Mouse (Mus musculus): Measurements from ENCODE around the gene Dnah2. TPM values are rescaled to one million over a fixed set of nuclear protein-coding genes. Genes with fewer than 3 reads are reported as not detected.

The Dnah2 gene
- polyA plus RNA-seq, 1 experiment from 2014 or later = 1.4 TPM

DNA sequence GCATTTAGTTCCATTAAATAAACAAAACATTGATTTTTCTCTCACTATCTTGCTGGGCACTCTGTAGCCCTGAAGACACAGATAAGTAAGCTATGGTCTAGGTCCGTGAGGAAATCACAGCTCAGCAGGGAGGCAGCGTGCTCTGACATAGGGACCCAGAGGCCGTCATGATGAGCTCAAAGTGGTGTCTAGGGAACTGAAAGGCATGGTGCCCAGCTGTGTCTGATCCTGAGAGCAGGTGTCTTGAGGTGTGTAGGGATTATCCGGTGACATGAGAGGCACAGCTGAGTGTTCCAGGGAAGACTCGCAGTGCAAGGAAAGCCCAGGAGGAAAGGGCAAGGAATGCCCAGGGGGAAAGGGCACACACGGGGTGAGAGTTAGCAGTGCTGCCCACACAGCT is 115.7 kb downstream of the Dnah2 start:
- H3K27ac ChIP-seq = no peak overlapping the region
- H3K4me2 ChIP-seq (replicated peaks) = no peak overlapping the region
- H3K36me3 ChIP-seq = no peaks in the 10 kb centered on the region
- no peak overlapping the region for H3K4me3 ChIP-seq
- no peak for ATAC-seq (ENCODE audit: low FRiP score)
- 70% methylated on average over 6 of the region's 6 CpGs for WGBS
- H3K4me1 ChIP-seq = peaks cover 3% of the 10 kb centered on the region; the same call in 1 of the 2 replicates
- H3K27me3 ChIP-seq = no peaks in the 10 kb centered on the region
- no peaks in the 10 kb centered on the region for H3K9me3 ChIP-seq (replicated peaks)
- H3K9ac ChIP-seq = peak overlapping the region; percentile 14; the same call in 1 of the 2 replicates

DNA sequence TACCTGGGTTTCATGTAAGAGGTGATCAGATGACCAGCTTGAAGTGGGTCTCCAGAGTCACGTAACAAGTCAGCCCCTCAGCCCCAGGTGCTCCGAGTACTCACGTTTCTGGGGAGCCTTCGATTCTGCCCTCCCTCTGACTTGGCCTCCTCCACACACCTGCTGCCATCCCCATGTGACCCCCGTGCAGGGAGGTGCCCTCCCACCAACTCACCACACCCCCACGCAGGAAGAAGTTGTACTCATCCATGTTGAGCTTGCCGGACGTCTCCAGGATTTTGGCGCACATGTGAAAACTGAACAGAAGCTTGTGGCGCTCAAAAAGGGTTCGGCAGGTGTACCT is 116.3 kb downstream of the Dnah2 start:
- no peaks in the 10 kb centered on the region for H3K36me3 ChIP-seq
- ATAC-seq (ENCODE audit: low FRiP score) = 0 out of 2 replicates have a peak, but pooled peaks have one; percentile 16
- no peak overlapping the region for H3K4me2 ChIP-seq (replicated peaks)
- H3K27ac ChIP-seq = no peak overlapping the region
- no peaks in the 10 kb centered on the region for H3K27me3 ChIP-seq
- H3K9me3 ChIP-seq (replicated peaks) = no peaks in the 10 kb centered on the region
- peaks cover 3% of the 10 kb centered on the region; the same call in 1 of the 2 replicates for H3K4me1 ChIP-seq
- no peak overlapping the region for H3K9ac ChIP-seq
- 70% methylated on average over 11 of the region's 11 CpGs for WGBS
- no peak overlapping the region for H3K4me3 ChIP-seq

DNA sequence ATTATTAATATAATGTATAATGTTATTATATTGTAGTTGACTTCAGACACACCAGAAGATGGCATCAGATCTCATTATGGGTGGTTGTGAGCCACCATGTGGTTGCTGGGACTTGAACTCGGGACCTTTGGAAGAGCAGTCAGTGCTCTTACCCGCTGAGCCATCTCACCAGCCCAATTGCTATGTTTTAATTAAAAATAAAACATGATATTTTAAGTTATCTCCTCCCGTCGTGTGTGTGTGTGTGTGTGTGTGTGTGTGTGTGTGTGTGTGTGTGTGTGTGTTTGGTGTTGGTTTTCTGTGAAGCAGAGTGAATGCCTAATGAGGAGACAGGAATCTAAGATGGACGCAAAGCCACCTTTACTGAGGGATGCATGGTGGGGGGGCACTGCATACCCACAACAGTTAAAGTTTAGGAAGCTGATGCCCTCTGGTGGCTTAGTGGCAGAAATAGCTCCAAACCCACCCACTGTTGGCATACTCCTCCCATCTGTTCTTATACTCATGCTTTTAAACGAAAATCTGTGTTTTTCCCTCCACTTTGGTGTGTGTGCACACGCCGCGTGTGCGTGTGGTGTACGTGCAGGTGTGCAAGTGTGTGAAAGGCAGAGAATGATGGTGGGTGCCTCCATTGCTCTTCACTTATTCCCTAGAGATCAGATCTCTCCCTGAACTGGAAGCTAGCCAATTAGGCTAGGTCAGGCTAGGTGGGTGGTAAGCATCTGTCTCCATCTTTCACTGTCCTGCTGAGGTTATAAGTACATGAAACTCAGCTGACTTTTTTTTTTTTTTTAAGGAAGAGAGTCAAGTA is 116.9 kb downstream of the Dnah2 start:
- ATAC-seq (ENCODE audit: low FRiP score) = peak; percentile 67
- Histone ChIP-seq H3K4me2 (replicated peaks) (no peak overlapping the region; the same call in 1 of the 2 replicates), H3K4me3 (no peak overlapping the region), H3K4me1 (peaks cover 3% of the 10 kb centered on the region; the same call in 1 of the 2 replicates), H3K36me3 (no peaks in the 10 kb centered on the region), H3K27me3 (no peaks in the 10 kb centered on the region), H3K27ac (no peak overlapping the region), H3K9ac (no peak overlapping the region), H3K9me3 (replicated peaks) (no peaks in the 10 kb centered on the region)
- WGBS = 29% methylated on average over 11 of the region's 11 CpGs

DNA sequence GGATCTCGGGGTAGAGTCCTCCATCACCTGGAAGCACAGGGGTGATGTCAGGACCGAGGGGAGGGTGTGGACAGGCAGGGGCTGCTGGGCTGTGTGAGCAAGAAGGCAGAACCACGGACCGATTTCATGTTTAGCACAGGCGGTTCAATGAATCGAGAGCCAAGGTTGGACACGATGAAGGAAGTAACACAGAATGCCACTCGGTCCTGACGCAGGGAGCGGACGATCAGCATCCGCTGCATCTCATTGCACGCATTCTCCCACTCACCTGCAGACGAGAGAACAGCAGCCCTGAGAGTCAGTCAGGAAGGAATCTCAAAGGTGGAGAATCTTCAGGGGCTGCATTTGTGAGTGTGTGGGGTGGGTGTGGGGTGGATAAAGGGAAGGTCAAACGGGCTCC is 118.3 kb downstream of the Dnah2 start:
- H3K4me2 ChIP-seq (replicated peaks) = no peak overlapping the region
- peaks cover 3% of the 10 kb centered on the region; the same call in 1 of the 2 replicates for H3K4me1 ChIP-seq
- H3K27ac ChIP-seq = no peak overlapping the region
- no peaks in the 10 kb centered on the region for H3K27me3 ChIP-seq
- H3K4me3 ChIP-seq = no peak overlapping the region
- H3K9me3 ChIP-seq (replicated peaks) = no peaks in the 10 kb centered on the region
- no peak overlapping the region for H3K9ac ChIP-seq
- no peak for ATAC-seq (ENCODE audit: low FRiP score)
- WGBS = 87% methylated on average over 15 of the region's 15 CpGs
- H3K36me3 ChIP-seq = no peaks in the 10 kb centered on the region

DNA sequence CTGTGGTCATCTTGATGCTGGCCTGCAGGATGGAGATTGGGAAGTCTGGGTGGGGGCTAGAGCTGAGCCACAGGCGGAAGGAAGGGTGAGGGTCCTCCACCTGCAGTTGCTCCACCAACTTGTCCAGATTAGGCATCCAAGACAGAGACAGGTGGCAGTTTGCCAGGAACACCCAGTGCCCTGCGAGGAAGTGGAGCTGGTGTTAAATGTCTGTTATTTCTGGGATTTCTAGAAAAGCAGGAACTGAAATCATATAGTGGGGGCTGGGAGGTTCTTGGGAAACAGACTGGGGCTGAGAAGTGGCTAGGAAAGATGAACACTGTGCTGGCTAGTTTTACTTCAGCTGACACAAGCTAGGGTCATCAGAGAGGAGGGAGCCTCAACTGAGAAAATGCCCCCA is 119.6 kb downstream of the Dnah2 start:
- Histone ChIP-seq H3K4me2 (replicated peaks) (no peak overlapping the region), H3K27me3 (no peaks in the 10 kb centered on the region), H3K36me3 (no peaks in the 10 kb centered on the region), H3K9me3 (replicated peaks) (no peaks in the 10 kb centered on the region), H3K4me1 (peaks cover 3% of the 10 kb centered on the region; the same call in 1 of the 2 replicates), H3K9ac (no peak overlapping the region), H3K4me3 (no peak overlapping the region), H3K27ac (no peak overlapping the region)
- WGBS = 57% methylated on average over 2 of the region's 2 CpGs
- ATAC-seq (ENCODE audit: low FRiP score) = no peak

DNA sequence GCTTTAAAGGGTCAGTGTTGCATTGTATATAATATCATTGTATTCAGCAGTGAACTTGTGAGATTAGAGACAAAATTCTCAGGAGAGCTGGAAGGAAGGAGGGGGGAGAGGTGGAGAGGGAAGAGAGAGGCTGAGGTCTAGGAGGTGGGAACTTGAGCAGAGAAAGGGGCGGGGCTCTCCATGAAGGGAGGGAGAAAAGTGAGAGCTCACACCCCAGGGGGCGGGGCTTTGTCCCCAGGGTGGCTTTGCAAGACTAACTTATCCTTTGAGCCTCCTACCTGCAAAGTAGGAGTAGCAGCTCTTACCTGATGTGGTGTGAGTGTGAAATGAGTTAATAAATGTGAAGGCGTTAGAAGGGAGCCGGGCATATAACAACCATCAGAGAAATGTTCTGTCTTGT is 120.2 kb downstream of the Dnah2 start:
- ATAC-seq (ENCODE audit: low FRiP score) = no peak
- no peaks in the 10 kb centered on the region for H3K27me3 ChIP-seq
- no peaks in the 10 kb centered on the region for H3K9me3 ChIP-seq (replicated peaks)
- H3K36me3 ChIP-seq = no peaks in the 10 kb centered on the region
- no peak overlapping the region for H3K4me2 ChIP-seq (replicated peaks)
- 35% methylated on average over 4 of the region's 4 CpGs for WGBS
- H3K27ac ChIP-seq = no peak overlapping the region
- no peak overlapping the region for H3K4me3 ChIP-seq
- H3K4me1 ChIP-seq = peaks cover 3% of the 10 kb centered on the region; the same call in 1 of the 2 replicates
- H3K9ac ChIP-seq = no peak overlapping the region

DNA sequence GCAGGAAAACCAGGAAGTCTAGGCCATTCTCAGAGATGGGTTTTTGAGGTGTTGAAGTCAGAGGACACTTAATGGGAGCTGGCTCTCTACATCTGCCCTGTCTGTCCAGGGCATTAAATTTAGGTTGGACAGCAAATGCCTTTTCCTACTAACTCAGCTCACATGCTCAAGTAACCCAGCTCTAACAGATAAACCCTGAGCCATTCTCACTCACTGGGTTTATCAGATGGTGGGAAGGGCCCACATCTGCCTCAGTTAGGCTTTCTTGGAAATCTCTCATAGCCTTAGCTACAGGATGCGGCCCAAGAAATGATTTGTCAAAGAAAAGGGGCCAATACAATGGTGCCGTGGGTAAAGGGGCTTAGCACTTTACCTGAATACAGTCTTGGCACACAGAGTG is 122.7 kb downstream of the Dnah2 start:
- H3K4me3 ChIP-seq = no peak overlapping the region
- H3K27me3 ChIP-seq = peaks cover 22% of the 10 kb centered on the region
- H3K4me2 ChIP-seq (replicated peaks) = no peak overlapping the region
- ATAC-seq (ENCODE audit: low FRiP score) = no peak
- peaks cover 4% of the 10 kb centered on the region for H3K4me1 ChIP-seq
- 76% methylated on average over 2 of the region's 2 CpGs for WGBS
- H3K27ac ChIP-seq = no peak overlapping the region
- H3K36me3 ChIP-seq = no peaks in the 10 kb centered on the region
- H3K9me3 ChIP-seq (replicated peaks) = no peaks in the 10 kb centered on the region
- H3K9ac ChIP-seq = no peak overlapping the region

DNA sequence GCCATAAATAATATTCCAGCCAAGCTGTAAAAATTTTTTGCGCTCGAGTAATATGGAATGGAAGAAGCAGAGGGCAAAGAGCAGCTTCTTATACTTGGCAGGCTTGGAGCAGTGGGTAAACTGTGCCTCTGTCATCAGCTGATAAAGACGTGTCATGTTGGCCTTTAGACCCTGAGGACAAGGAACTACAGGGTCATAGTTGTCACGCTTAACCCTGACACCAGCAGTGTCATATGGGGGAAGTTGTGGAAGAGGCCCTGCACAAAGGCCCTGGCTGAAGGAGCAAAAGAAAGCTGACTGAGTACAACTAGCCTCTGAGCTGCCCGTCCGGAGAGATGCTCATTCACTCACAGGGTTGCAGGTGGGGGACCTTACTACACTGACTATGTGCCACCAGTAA is 125.0 kb downstream of the Dnah2 start:
- H3K4me2 ChIP-seq (replicated peaks) = no peak overlapping the region
- ATAC-seq (ENCODE audit: low FRiP score) = no peak
- no peaks in the 10 kb centered on the region for H3K36me3 ChIP-seq
- whole genome bisulfite sequencing = 70% methylated on average over 6 of the region's 6 CpGs
- peaks cover 33% of the 10 kb centered on the region for H3K27me3 ChIP-seq
- H3K9ac ChIP-seq = no peak overlapping the region
- H3K4me3 ChIP-seq = no peak overlapping the region
- H3K4me1 ChIP-seq = peaks cover 28% of the 10 kb centered on the region
- no peak overlapping the region for H3K27ac ChIP-seq
- no peaks in the 10 kb centered on the region for H3K9me3 ChIP-seq (replicated peaks)

DNA sequence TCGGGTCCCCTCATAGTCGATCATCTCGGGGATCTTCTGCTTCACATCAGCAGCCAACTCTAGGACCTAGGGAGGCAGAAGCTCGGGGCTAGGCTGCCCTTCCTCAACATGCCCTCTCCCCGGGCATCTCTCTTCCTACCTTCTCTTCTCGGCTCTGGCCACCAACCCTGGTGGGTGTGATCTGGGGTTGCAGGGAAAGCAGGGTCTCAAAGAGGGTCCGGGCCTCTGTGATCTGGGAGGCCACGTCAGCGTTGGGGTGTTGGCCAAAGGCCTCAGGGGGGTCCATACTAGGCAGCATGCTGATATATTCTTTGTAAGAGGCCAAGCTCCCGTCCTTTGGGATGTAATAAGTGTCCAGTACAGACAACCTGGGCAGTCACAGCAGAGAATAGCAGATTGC is 126.1 kb downstream of the Dnah2 start:
- no peaks in the 10 kb centered on the region for H3K9me3 ChIP-seq (replicated peaks)
- H3K27me3 ChIP-seq = peaks cover 33% of the 10 kb centered on the region
- no peak for ATAC-seq (ENCODE audit: low FRiP score)
- no peaks in the 10 kb centered on the region for H3K36me3 ChIP-seq
- no peak overlapping the region for H3K9ac ChIP-seq
- 90% methylated on average over 10 of the region's 10 CpGs for whole genome bisulfite sequencing
- H3K4me1 ChIP-seq = peaks cover 35% of the 10 kb centered on the region
- H3K4me2 ChIP-seq (replicated peaks) = no peak overlapping the region
- H3K27ac ChIP-seq = no peak overlapping the region
- no peak overlapping the region for H3K4me3 ChIP-seq

DNA sequence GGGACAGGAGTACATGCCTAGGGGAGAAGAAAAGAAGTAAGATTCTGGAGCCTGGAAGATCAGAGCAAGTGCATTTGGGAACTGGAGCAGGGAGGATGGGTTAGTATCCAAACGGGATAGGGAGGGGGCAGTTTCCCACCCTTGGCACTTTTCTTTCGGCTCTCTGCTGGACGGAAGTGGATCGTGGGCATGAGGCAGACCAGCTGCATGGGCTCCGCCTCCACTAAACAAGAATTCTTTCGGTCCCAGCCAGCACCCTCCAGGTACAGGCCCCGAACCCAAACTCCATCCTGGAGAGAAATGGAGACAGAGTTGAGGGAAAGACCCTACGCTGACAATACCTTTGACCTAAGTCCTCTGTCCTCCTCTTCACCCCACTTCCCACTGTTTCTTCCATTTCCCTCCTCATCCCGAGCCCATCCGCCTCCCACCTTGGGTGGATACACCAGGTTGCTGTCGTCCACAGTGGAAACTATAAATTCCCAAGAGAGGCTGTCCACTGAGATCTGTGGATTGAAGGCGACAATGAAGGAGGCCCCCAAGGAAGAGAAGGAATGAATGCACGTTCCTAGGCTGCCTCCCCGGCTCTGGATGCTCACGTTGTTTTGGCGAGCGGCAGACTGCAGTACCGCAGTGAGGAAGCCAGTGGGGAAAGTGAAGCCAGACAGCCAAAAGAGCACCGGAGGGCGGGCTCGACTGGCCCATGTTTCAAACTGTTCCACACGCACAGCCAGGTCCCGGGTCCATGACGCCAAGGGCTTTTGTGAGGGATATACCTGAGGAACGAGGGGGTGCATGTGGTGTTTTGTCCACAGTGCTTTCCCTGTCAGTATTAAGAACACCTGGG is 127.6 kb downstream of the Dnah2 start:
- Histone ChIP-seq H3K4me2 (replicated peaks) (peak overlapping the region; percentile 99; the same call in 1 of the 2 replicates), H3K4me3 (no peak overlapping the region; the same call in 1 of the 2 replicates), H3K27me3 (peaks cover 33% of the 10 kb centered on the region), H3K36me3 (no peaks in the 10 kb centered on the region), H3K9me3 (replicated peaks) (no peaks in the 10 kb centered on the region), H3K9ac (peak overlapping the region; percentile 23; the same call in 1 of the 2 replicates), H3K4me1 (peaks cover 49% of the 10 kb centered on the region), H3K27ac (no peak overlapping the region)
- 12% methylated on average over 25 of the region's 25 CpGs for WGBS
- no peak for ATAC-seq (ENCODE audit: low FRiP score)

DNA sequence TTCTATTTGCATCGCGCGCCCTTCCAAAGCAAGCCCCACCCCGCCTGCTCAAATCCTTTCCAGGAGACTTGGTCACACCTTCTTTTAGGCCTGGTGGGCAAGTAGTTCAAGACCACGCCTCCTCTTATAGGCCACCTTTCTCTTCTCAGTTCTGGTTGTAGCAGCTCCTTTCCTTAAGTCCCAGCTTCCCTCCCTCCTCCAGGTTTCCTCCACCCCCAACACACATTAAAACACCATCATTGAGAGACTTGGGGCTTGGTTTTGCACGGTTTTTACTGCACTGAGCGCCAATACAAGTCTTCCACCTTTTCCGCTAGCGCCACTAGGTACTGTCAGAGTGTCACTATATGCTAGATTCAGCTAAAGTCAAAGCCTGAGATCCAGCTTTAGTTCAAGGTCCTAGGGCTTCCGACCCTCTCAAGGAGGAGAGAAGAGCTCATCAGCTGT is 128.3 kb downstream of the Dnah2 start:
- Histone ChIP-seq H3K4me1 (peaks cover 49% of the 10 kb centered on the region), H3K9me3 (replicated peaks) (no peaks in the 10 kb centered on the region), H3K27ac (no peak overlapping the region), H3K9ac (no peak overlapping the region), H3K4me3 (peak overlapping the region; percentile 63), H3K4me2 (replicated peaks) (peak overlapping the region; percentile 99), H3K36me3 (no peaks in the 10 kb centered on the region), H3K27me3 (peaks cover 33% of the 10 kb centered on the region)
- no peak for ATAC-seq (ENCODE audit: low FRiP score)
- WGBS = 10% methylated on average over 10 of the region's 10 CpGs

DNA sequence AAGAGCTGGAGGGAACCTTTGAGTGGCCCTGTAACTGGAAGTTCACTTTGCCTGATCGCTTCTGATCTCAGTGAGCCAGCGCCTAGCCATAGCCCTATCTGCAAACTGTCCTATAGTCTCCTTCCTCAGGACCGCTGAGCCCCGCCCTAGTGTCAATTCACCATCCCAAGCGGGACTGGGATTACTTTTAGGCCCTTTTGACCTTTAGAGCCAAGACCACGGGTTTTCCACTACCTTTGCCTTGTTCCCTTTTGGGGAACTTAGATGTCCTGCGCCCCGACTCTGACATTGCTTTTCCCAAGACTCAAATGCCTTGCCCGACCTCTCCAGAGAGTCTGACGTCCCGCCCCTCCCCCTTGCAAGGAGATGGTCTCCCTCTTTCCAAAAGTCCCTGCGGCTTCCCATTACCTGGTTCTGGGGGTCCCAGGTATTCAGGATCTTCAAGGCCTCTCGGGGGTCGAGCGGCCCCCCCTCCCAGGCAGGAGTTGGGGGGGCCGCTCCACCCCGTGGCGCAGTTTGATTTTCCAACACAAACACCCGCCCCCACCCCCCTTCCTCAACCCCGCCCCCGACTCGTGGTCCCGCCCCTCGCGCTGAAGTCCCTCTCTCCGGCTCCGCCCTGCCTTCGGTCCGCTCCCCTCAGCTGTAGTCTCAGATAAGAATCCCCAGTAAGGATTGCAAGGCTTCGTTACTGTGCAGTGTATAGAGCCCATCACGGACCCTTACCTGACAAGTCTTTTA is 128.9 kb downstream of the Dnah2 start:
- ATAC-seq (ENCODE audit: low FRiP score) = no peak
- Histone ChIP-seq H3K4me1 (peaks cover 51% of the 10 kb centered on the region), H3K27me3 (peaks cover 33% of the 10 kb centered on the region), H3K4me3 (peak overlapping the region; percentile 63), H3K9me3 (replicated peaks) (no peaks in the 10 kb centered on the region), H3K36me3 (no peaks in the 10 kb centered on the region), H3K4me2 (replicated peaks) (peak overlapping the region; percentile 99), H3K27ac (peak overlapping the region; percentile 99), H3K9ac (peak overlapping the region; percentile 65)
- WGBS = under 1% methylated on average over 31 of the region's 31 CpGs
